Mouse (Mus musculus): Measurements from ENCODE around the gene Ccdc126. TPM values are rescaled to one million over a fixed set of nuclear protein-coding genes. Genes with fewer than 3 reads are reported as not detected.

Gene Ccdc126
- polyA plus RNA-seq, 1 experiment from 2014 or later, result 10.0 TPM

- H3K36me3 ChIP-seq (ENCODE audit: control insufficient read depth, insufficient read depth, low read length), result no peaks in the 10 kb centered on the region
- 83% methylated on average over 5 of the region's 5 CpGs for WGBS
These were observed 12.4 kb downstream of the Ccdc126 start for GRCm38 (mm10) chr6:49331369-49332059.

GRCm38 (mm10) chr6:49332060-49332370, 12.9 kb downstream of the Ccdc126 start:
- Histone ChIP-seq H3K36me3 (ENCODE audit: control insufficient read depth, insufficient read depth, low read length) (no peaks in the 10 kb centered on the region), H3K27ac (ENCODE audit: low read depth, low read length) (no peak overlapping the region), H3K9me3 (ENCODE audit: control insufficient read depth, low read length) (no peaks in the 10 kb centered on the region), H3K4me1 (ENCODE audit: control insufficient read depth, insufficient read depth, low read length) (no peaks in the 10 kb centered on the region), H3K27me3 (ENCODE audit: control insufficient read depth, insufficient read depth, low read length) (no peaks in the 10 kb centered on the region), H3K4me2 (ENCODE audit: low read depth, low read length) (no peak overlapping the region), H3K9ac (replicated peaks; ENCODE audit: low read depth, low read length) (no peak overlapping the region), H3K4me3 (ENCODE audit: low read depth, low read length) (no peak overlapping the region)
- ATAC-seq (ENCODE audit: low read depth), result no peak
- WGBS, result 80% methylated on average over 13 of the region's 13 CpGs

More at GRCm38 (mm10) chr6:49331369-49332059, 12.4 kb downstream of the Ccdc126 start:
- ATAC-seq (ENCODE audit: low read depth), result no peak
- no peak overlapping the region for H3K4me2 ChIP-seq (ENCODE audit: low read depth, low read length)
- no peak overlapping the region for H3K9ac ChIP-seq (replicated peaks; ENCODE audit: low read depth, low read length)
- no peak overlapping the region for H3K4me3 ChIP-seq (ENCODE audit: low read depth, low read length)
- no peaks in the 10 kb centered on the region for H3K4me1 ChIP-seq (ENCODE audit: control insufficient read depth, insufficient read depth, low read length)
- H3K27ac ChIP-seq (ENCODE audit: low read depth, low read length), result no peak overlapping the region
- no peaks in the 10 kb centered on the region for H3K27me3 ChIP-seq (ENCODE audit: control insufficient read depth, insufficient read depth, low read length)
- H3K9me3 ChIP-seq (ENCODE audit: control insufficient read depth, low read length), result no peaks in the 10 kb centered on the region

GRCm38 (mm10) chr6:49338566-49338965, 19.5 kb downstream of the Ccdc126 start:
- Histone ChIP-seq H3K9me3 (ENCODE audit: control insufficient read depth, low read length) (no peaks in the 10 kb centered on the region), H3K4me2 (ENCODE audit: low read depth, low read length) (no peak overlapping the region), H3K27ac (ENCODE audit: low read depth, low read length) (no peak overlapping the region), H3K9ac (replicated peaks; ENCODE audit: low read depth, low read length) (no peak overlapping the region), H3K36me3 (ENCODE audit: control insufficient read depth, insufficient read depth, low read length) (no peaks in the 10 kb centered on the region), H3K4me1 (ENCODE audit: control insufficient read depth, insufficient read depth, low read length) (0 out of 2 replicates have a peak, but pooled peaks cover 3% of the 10 kb centered on the region), H3K4me3 (ENCODE audit: low read depth, low read length) (no peak overlapping the region), H3K27me3 (ENCODE audit: control insufficient read depth, insufficient read depth, low read length) (no peaks in the 10 kb centered on the region)
- 11% methylated on average over 9 of the region's 9 CpGs for WGBS
- ATAC-seq (ENCODE audit: low read depth), result no peak

GRCm38 (mm10) chr6:49339145-49339544, 20.1 kb downstream of the Ccdc126 start:
- no peak for ATAC-seq (ENCODE audit: low read depth)
- H3K27ac ChIP-seq (ENCODE audit: low read depth, low read length), result no peak overlapping the region
- H3K36me3 ChIP-seq (ENCODE audit: control insufficient read depth, insufficient read depth, low read length), result no peaks in the 10 kb centered on the region
- no peak overlapping the region for H3K4me2 ChIP-seq (ENCODE audit: low read depth, low read length)
- no peaks in the 10 kb centered on the region for H3K27me3 ChIP-seq (ENCODE audit: control insufficient read depth, insufficient read depth, low read length)
- H3K4me1 ChIP-seq (ENCODE audit: control insufficient read depth, insufficient read depth, low read length), result 0 out of 2 replicates have a peak, but pooled peaks cover 3% of the 10 kb centered on the region
- no peak overlapping the region for H3K4me3 ChIP-seq (ENCODE audit: low read depth, low read length)
- 20% methylated on average over 6 of the region's 6 CpGs for WGBS
- H3K9me3 ChIP-seq (ENCODE audit: control insufficient read depth, low read length), result no peaks in the 10 kb centered on the region
- no peak overlapping the region for H3K9ac ChIP-seq (replicated peaks; ENCODE audit: low read depth, low read length)

- H3K9ac ChIP-seq (replicated peaks; ENCODE audit: low read depth, low read length), result no peak overlapping the region
- ATAC-seq (ENCODE audit: low read depth), result no peak
- no peaks in the 10 kb centered on the region for H3K4me1 ChIP-seq (ENCODE audit: control insufficient read depth, insufficient read depth, low read length)
- no peak overlapping the region for H3K27ac ChIP-seq (ENCODE audit: low read depth, low read length)
- no peaks in the 10 kb centered on the region for H3K36me3 ChIP-seq (ENCODE audit: control insufficient read depth, insufficient read depth, low read length)
- 86% methylated on average over 14 of the region's 14 CpGs for WGBS
- H3K4me2 ChIP-seq (ENCODE audit: low read depth, low read length), result no peak overlapping the region
- no peaks in the 10 kb centered on the region for H3K27me3 ChIP-seq (ENCODE audit: control insufficient read depth, insufficient read depth, low read length)
- H3K9me3 ChIP-seq (ENCODE audit: control insufficient read depth, low read length), result no peaks in the 10 kb centered on the region
- no peak overlapping the region for H3K4me3 ChIP-seq (ENCODE audit: low read depth, low read length)
These were observed 24.8 kb downstream of the Ccdc126 start for GRCm38 (mm10) chr6:49343737-49344469.

- Histone ChIP-seq H3K27ac (ENCODE audit: low read depth, low read length) (no peak overlapping the region), H3K36me3 (ENCODE audit: control insufficient read depth, insufficient read depth, low read length) (no peaks in the 10 kb centered on the region), H3K4me1 (ENCODE audit: control insufficient read depth, insufficient read depth, low read length) (no peaks in the 10 kb centered on the region), H3K9ac (replicated peaks; ENCODE audit: low read depth, low read length) (no peak overlapping the region), H3K9me3 (ENCODE audit: control insufficient read depth, low read length) (no peaks in the 10 kb centered on the region), H3K4me3 (ENCODE audit: low read depth, low read length) (no peak overlapping the region), H3K4me2 (ENCODE audit: low read depth, low read length) (no peak overlapping the region), H3K27me3 (ENCODE audit: control insufficient read depth, insufficient read depth, low read length) (no peaks in the 10 kb centered on the region)
- 91% methylated on average over 7 of the region's 7 CpGs for WGBS
- ATAC-seq (ENCODE audit: low read depth), result no peak
These were observed 30.8 kb downstream of the Ccdc126 start for GRCm38 (mm10) chr6:49349826-49350225.

- Histone ChIP-seq H3K27ac (ENCODE audit: low read depth, low read length) (no peak overlapping the region), H3K9me3 (ENCODE audit: control insufficient read depth, low read length) (no peaks in the 10 kb centered on the region), H3K27me3 (ENCODE audit: control insufficient read depth, insufficient read depth, low read length) (no peaks in the 10 kb centered on the region), H3K36me3 (ENCODE audit: control insufficient read depth, insufficient read depth, low read length) (no peaks in the 10 kb centered on the region), H3K4me1 (ENCODE audit: control insufficient read depth, insufficient read depth, low read length) (no peaks in the 10 kb centered on the region), H3K9ac (replicated peaks; ENCODE audit: low read depth, low read length) (no peak overlapping the region), H3K4me2 (ENCODE audit: low read depth, low read length) (no peak overlapping the region), H3K4me3 (ENCODE audit: low read depth, low read length) (no peak overlapping the region)
- WGBS, result 92% methylated on average over 3 of the region's 3 CpGs
- no peak for ATAC-seq (ENCODE audit: low read depth)
These were observed 35.5 kb downstream of the Ccdc126 start for GRCm38 (mm10) chr6:49354613-49355012.

GRCm38 (mm10) chr6:49355171-49355570, 36.1 kb downstream of the Ccdc126 start:
- Histone ChIP-seq H3K9ac (replicated peaks; ENCODE audit: low read depth, low read length) (no peak overlapping the region), H3K9me3 (ENCODE audit: control insufficient read depth, low read length) (no peaks in the 10 kb centered on the region), H3K36me3 (ENCODE audit: control insufficient read depth, insufficient read depth, low read length) (no peaks in the 10 kb centered on the region), H3K27me3 (ENCODE audit: control insufficient read depth, insufficient read depth, low read length) (no peaks in the 10 kb centered on the region), H3K4me3 (ENCODE audit: low read depth, low read length) (no peak overlapping the region), H3K27ac (ENCODE audit: low read depth, low read length) (no peak overlapping the region), H3K4me2 (ENCODE audit: low read depth, low read length) (no peak overlapping the region), H3K4me1 (ENCODE audit: control insufficient read depth, insufficient read depth, low read length) (no peaks in the 10 kb centered on the region)
- WGBS, result 71% methylated on average over 4 of the region's 4 CpGs
- ATAC-seq (ENCODE audit: low read depth), result no peak

GRCm38 (mm10) chr6:49360420-49360819, 41.3 kb downstream of the Ccdc126 start:
- Histone ChIP-seq H3K9ac (replicated peaks; ENCODE audit: low read depth, low read length) (no peak overlapping the region), H3K27ac (ENCODE audit: low read depth, low read length) (no peak overlapping the region), H3K9me3 (ENCODE audit: control insufficient read depth, low read length) (no peaks in the 10 kb centered on the region), H3K4me1 (ENCODE audit: control insufficient read depth, insufficient read depth, low read length) (no peaks in the 10 kb centered on the region), H3K4me3 (ENCODE audit: low read depth, low read length) (no peak overlapping the region), H3K27me3 (ENCODE audit: control insufficient read depth, insufficient read depth, low read length) (no peaks in the 10 kb centered on the region), H3K4me2 (ENCODE audit: low read depth, low read length) (no peak overlapping the region), H3K36me3 (ENCODE audit: control insufficient read depth, insufficient read depth, low read length) (no peaks in the 10 kb centered on the region)
- ATAC-seq (ENCODE audit: low read depth), result no peak
